Mouse (Mus musculus) hindbrain, postnatal 0 days (tissue): ENCODE data around the gene Gucy2e. TPM values are rescaled to one million over a fixed set of nuclear protein-coding genes. Genes with fewer than 3 reads are reported as not detected.
A peak's percentile ranks its signal among the peaks of the same experiment; 100 is the strongest.

Source experiments
- ATAC-seq: fragments of 200-750 bp; cut with Nextera tagmentation; 2 replicates; pipeline ENCODE4 v1.8.0; 2017; ENCODE audit warnings: mild to moderate bottlenecking, moderate TSS enrichment, moderate library complexity
- DNase-seq: peaks from one replicate; pipeline ENCODE4 v3.0.0-alpha.2; 2015; ENCODE audit warnings: low spot score
- H3K27ac ChIP-seq: fragments of 300-500 bp; sonication (generic); 2 replicates; pipeline ENCODE4 v1.5.1; 2014; ENCODE audit warnings: mild to moderate bottlenecking
- H3K27me3 ChIP-seq: fragments of 300-500 bp; sonication (generic); 2 replicates; pipeline ENCODE4 v1.6.1; 2014; ENCODE audit warnings: low read length, mixed read lengths; ENCODE audit not compliant: insufficient read depth
- H3K36me3 ChIP-seq: fragments of 300-500 bp; sonication (generic); 2 replicates; pipeline ENCODE4 v1.6.1; 2014; ENCODE audit warnings: low read length, mixed read lengths; ENCODE audit not compliant: insufficient read depth
- H3K4me1 ChIP-seq: fragments of 300-500 bp; sonication (generic); 2 replicates; pipeline ENCODE4 v1.6.1; 2014; ENCODE audit warnings: antibody characterized with exemption, low read length, mixed read lengths; ENCODE audit not compliant: insufficient read depth
- H3K4me2 ChIP-seq: fragments of 300-500 bp; sonication (generic); 2 replicates; pipeline ENCODE4 v1.6.1; 2014; ENCODE audit warnings: low read depth, mild to moderate bottlenecking, low read length, moderate library complexity, mixed read lengths
- H3K4me3 ChIP-seq: fragments of 300-500 bp; sonication (generic); 2 replicates; pipeline ENCODE4 v1.5.1; 2014; ENCODE audit warnings: low read length
- H3K9ac ChIP-seq: fragments of 300-500 bp; sonication (generic); replicated peaks from 2 replicates; pipeline ENCODE4 v1.6.1; 2014; ENCODE audit warnings: mild to moderate bottlenecking, low read length, moderate library complexity, mixed read lengths
- H3K9me3 ChIP-seq: fragments of 300-500 bp; sonication (generic); 2 replicates; pipeline ENCODE4 v1.6.1; 2016; ENCODE audit warnings: low read length, mixed read lengths
- CTCF ChIP-seq: IDR thresholded peaks from 2 replicates; pipeline ENCODE4 v1.5.1; 2016; ENCODE audit warnings: antibody characterized with exemption, control low read depth, low read depth
- WGBS: fragments of 180-500 bp; shearing (Covaris S2); extraction: QIAGEN DNeasy Blood & Tissue Kit; methylation state at CpG from one replicate; pipeline ENCODE4 v1.1.7; 2014; 5-methylcytosine and 5-hydroxymethylcytosine counted together
- polyA plus RNA-seq: library from polyadenylated mRNA; unstranded; fragments of >200 nt; fragmentation: Nextera tagmentation; extraction: Ambion mirVana; gene quantifications from 2 replicates; pipeline ENCODE4 v1.2.1, GENCODE M21; 2015
- total RNA-seq: library from RNA; depleted of rRNA; stranded (reverse); fragments of >200 nt; gene quantifications from 2 replicates; pipeline ENCODE4 v1.2.3, GENCODE M21; 2014; rRNA removed

The Gucy2e gene
- total RNA-seq (0.73 and 1.2 TPM in 2 replicates), polyA plus RNA-seq (0.52 and 0.61 TPM in 2 replicates)

GRCm38 (mm10) chr11:69236926-69237260, at the start of gene Gucy2e:
Gucy2e (minus strand) TSS chr11:69237036.
- H3K27ac ChIP-seq, result peak within 1 kb of the TSS; percentile 65
- DNase-seq (no peak), ATAC-seq (no peak)
- H3K4me3 ChIP-seq, result peak within 1 kb of the TSS; percentile 42
- peak within 1 kb of the TSS; percentile 56 for H3K9ac ChIP-seq
- no peaks in the 10 kb centered on the region for H3K4me1 ChIP-seq
- H3K36me3 ChIP-seq, result no peaks in the 10 kb centered on the region
- WGBS, result 30% methylated on average over 13 of the region's 13 CpGs
- H3K9me3 ChIP-seq, result no peaks in the 10 kb centered on the region
- H3K27me3 ChIP-seq, result peaks cover 8% of the 10 kb centered on the region; the same call in 1 of the 2 replicates
- TF ChIP-seq CTCF, result no peak
- peak within 1 kb of the TSS; percentile 58 for H3K4me2 ChIP-seq

- no peak for TF ChIP-seq CTCF
- Histone ChIP-seq H3K4me3 (no peak overlapping the region), H3K9me3 (no peaks in the 10 kb centered on the region), H3K4me2 (no peak overlapping the region), H3K27me3 (no peaks in the 10 kb centered on the region), H3K9ac (no peak overlapping the region), H3K4me1 (no peaks in the 10 kb centered on the region), H3K27ac (no peak overlapping the region), H3K36me3 (no peaks in the 10 kb centered on the region)
- DNase-seq (no peak), ATAC-seq (no peak)
- 61% methylated on average over 5 of the region's 5 CpGs for WGBS
Observed at GRCm38 (mm10) chr11:69277267-69277666, 40.4 kb upstream of the Gucy2e start.

- no peak overlapping the region for H3K27ac ChIP-seq
- H3K4me3 ChIP-seq, result no peak overlapping the region
- no peaks in the 10 kb centered on the region for H3K4me1 ChIP-seq
- no peak overlapping the region for H3K9ac ChIP-seq
- H3K27me3 ChIP-seq, result no peaks in the 10 kb centered on the region
- H3K9me3 ChIP-seq, result no peaks in the 10 kb centered on the region
- DNase-seq (no peak), ATAC-seq (no peak)
- 66% methylated on average over 2 of the region's 2 CpGs for WGBS
- H3K4me2 ChIP-seq, result no peak overlapping the region
- no peak for TF ChIP-seq CTCF
- H3K36me3 ChIP-seq, result no peaks in the 10 kb centered on the region
Observed at GRCm38 (mm10) chr11:69276081-69276480, 39.2 kb upstream of the Gucy2e start.

GRCm38 (mm10) chr11:69275650-69276049, 38.8 kb upstream of the Gucy2e start:
- Histone ChIP-seq H3K4me3 (no peak overlapping the region), H3K36me3 (no peaks in the 10 kb centered on the region), H3K27ac (no peak overlapping the region), H3K4me2 (no peak overlapping the region), H3K27me3 (no peaks in the 10 kb centered on the region), H3K4me1 (no peaks in the 10 kb centered on the region), H3K9me3 (no peaks in the 10 kb centered on the region), H3K9ac (no peak overlapping the region)
- DNase-seq, result no peak
- no peak for ATAC-seq
- TF ChIP-seq CTCF, result no peak
- WGBS, result 75% methylated on average over 6 of the region's 6 CpGs

- peak; percentile 89 for DNase-seq
- Histone ChIP-seq H3K36me3 (no peaks in the 10 kb centered on the region), H3K27me3 (no peaks in the 10 kb centered on the region), H3K9ac (no peak overlapping the region), H3K4me2 (no peak overlapping the region), H3K9me3 (no peaks in the 10 kb centered on the region), H3K4me1 (no peaks in the 10 kb centered on the region), H3K27ac (no peak overlapping the region), H3K4me3 (no peak overlapping the region)
- WGBS, result 34% methylated on average over 16 of the region's 16 CpGs
- TF ChIP-seq CTCF, result peak; percentile 88
- no peak for ATAC-seq
Observed at GRCm38 (mm10) chr11:69272122-69272740, 35.4 kb upstream of the Gucy2e start.

GRCm38 (mm10) chr11:69269575-69269974, 32.7 kb upstream of the Gucy2e start:
- Histone ChIP-seq H3K36me3 (no peaks in the 10 kb centered on the region), H3K4me3 (no peak overlapping the region), H3K9ac (no peak overlapping the region), H3K27ac (no peak overlapping the region), H3K9me3 (no peaks in the 10 kb centered on the region), H3K4me1 (0 out of 2 replicates have a peak, but pooled peaks cover 5% of the 10 kb centered on the region), H3K4me2 (no peak overlapping the region), H3K27me3 (no peaks in the 10 kb centered on the region)
- 18% methylated on average over 13 of the region's 13 CpGs for WGBS
- TF ChIP-seq CTCF, result peak; percentile 88
- DNase-seq, result peak; percentile 90
- peak; percentile 54; the same call in 1 of the 2 replicates for ATAC-seq

GRCm38 (mm10) chr11:69268100-69268499, 31.3 kb upstream of the Gucy2e start:
- no peak for TF ChIP-seq CTCF
- Histone ChIP-seq H3K36me3 (no peaks in the 10 kb centered on the region), H3K9ac (no peak overlapping the region), H3K27ac (no peak overlapping the region), H3K27me3 (no peaks in the 10 kb centered on the region), H3K9me3 (no peaks in the 10 kb centered on the region), H3K4me2 (no peak overlapping the region), H3K4me3 (no peak overlapping the region), H3K4me1 (0 out of 2 replicates have a peak, but pooled peaks cover 5% of the 10 kb centered on the region)
- no peak for DNase-seq
- ATAC-seq, result no peak
- 82% methylated on average over 13 of the region's 13 CpGs for WGBS
